In genomic region chr19:57373276-57373811, GRCm38 (mm10) we compare ENCODE assay signal across 29 mouse cellular contexts. TPM values are rescaled to one million over a fixed set of nuclear protein-coding genes. Genes with fewer than 3 reads are reported as not detected.
A peak's percentile ranks its signal among the peaks of the same experiment; 100 is the strongest.
DNase-seq lines count a peak whose midpoint lies in the region; ATAC-seq and TF ChIP-seq lines count a peak whose summit lies in the region.
"Had no signal": no experiment of that assay in that cellular context is flagged by ENCODE, and none has a peak within 500 bp of the region (broad histone marks: within the 10 kb centered on the region; RNA-seq: fewer than 3 reads in every experiment).

No protein-coding gene starts in this region.

- peak overlapping the region; percentile 37; the same call in 1 of the 2 replicates for H3K27ac ChIP-seq in layer of hippocampus, adult 2 months
- peak overlapping the region; percentile 57 for H3K27ac ChIP-seq in embryonic facial prominence, embryonic 13.5 days
- H3K27ac ChIP-seq: forebrain, embryonic 10.5 days; forebrain, embryonic 15.5 days; hindbrain, embryonic 13.5 days; liver, embryonic 12.5 days; stomach, embryonic 15.5 days had no signal

- no peak overlapping the region for H3K4me2 ChIP-seq in embryonic facial prominence, embryonic 13.5 days
- H3K4me2 ChIP-seq: forebrain, embryonic 15.5 days; heart, embryonic 11.5 days; hindbrain, embryonic 13.5 days; liver, embryonic 12.5 days; midbrain, embryonic 11.5 days; stomach, embryonic 15.5 days had no signal

- H3K4me1 ChIP-seq in embryonic facial prominence, embryonic 13.5 days = peaks cover 19% of the 10 kb centered on the region
- H3K4me1 ChIP-seq: forebrain, embryonic 10.5 days; forebrain, embryonic 15.5 days; hindbrain, embryonic 13.5 days; stomach, embryonic 15.5 days had no signal

- H3K4me3 ChIP-seq in layer of hippocampus, adult 2 months = no peak overlapping the region
- H3K4me3 ChIP-seq in embryonic facial prominence, embryonic 13.5 days = no peak overlapping the region
- H3K4me3 ChIP-seq: forebrain, embryonic 10.5 days; forebrain, embryonic 15.5 days; hindbrain, embryonic 13.5 days; liver, embryonic 12.5 days; stomach, embryonic 15.5 days had no signal

- no peak overlapping the region for H3K9ac ChIP-seq in embryonic facial prominence, embryonic 13.5 days
- H3K9ac ChIP-seq: forebrain, embryonic 15.5 days; hindbrain, embryonic 13.5 days; liver, embryonic 12.5 days; liver, postnatal 0 days; stomach, embryonic 15.5 days had no signal

- 0 out of 2 replicates have a peak, but pooled peaks have one; percentile 60 for ATAC-seq in embryonic facial prominence, embryonic 13.5 days (ENCODE audit: insufficient number of reproducible peaks, insufficient read depth, low FRiP score, low TSS enrichment, low read depth)
- ATAC-seq: forebrain, embryonic 15.5 days; intestine, embryonic 16.5 days; liver, embryonic 12.5 days; liver, postnatal 0 days; midbrain, embryonic 16.5 days had no signal

- peaks cover 91% of the 10 kb centered on the region for H3K36me3 ChIP-seq in embryonic facial prominence, embryonic 13.5 days

- H3K9me3 ChIP-seq in embryonic facial prominence, embryonic 13.5 days = no peaks in the 10 kb centered on the region
- H3K9me3 ChIP-seq: forebrain, embryonic 10.5 days; forebrain, embryonic 15.5 days; hindbrain, embryonic 13.5 days; liver, embryonic 12.5 days; stomach, embryonic 15.5 days had no signal

- TF ChIP-seq CTCF in layer of hippocampus, adult 2 months (conservative IDR thresholded peaks at IDR 0.05) = no peak

- no peaks in the 10 kb centered on the region for H3K27me3 ChIP-seq in embryonic facial prominence, embryonic 13.5 days
- H3K27me3 ChIP-seq: forebrain, embryonic 15.5 days; hindbrain, embryonic 13.5 days; liver, embryonic 12.5 days; stomach, embryonic 15.5 days had no signal

- peak in 1 of 2 experiments; percentile 38 for DNase-seq in layer of hippocampus, adult 2 months (ENCODE audit: low spot score in 2 of 2)
- DNase-seq in layer of hippocampus, postnatal 10 days (ENCODE audit: low spot score in 2 of 2) = no peak
- DNase-seq in right cerebral cortex, adult 2 months (ENCODE audit: low spot score in 2 of 2) = peak; percentile 32 to 33
- no peak for DNase-seq in right cerebral cortex, postnatal 10 days (ENCODE audit: low spot score in 2 of 2)
- DNase-seq in cerebellum, postnatal 25 days = no peak
- no peak for DNase-seq in c-Kit-positive CD71-positive TER-119-positive erythroid progenitor cells, embryonic 14.5 days (ENCODE audit: low spot score)
- DNase-seq: adrenal gland, adult 2 months; adrenal gland, postnatal 36 days; B cell, adult 2 months; cerebellum, adult 9-10 months; gastrocnemius, postnatal 36 days; heart, adult 18-20 months; heart, postnatal 4 days; kidney, adult 8-10 months; kidney, postnatal 10 days; liver, postnatal 0 days; lung, postnatal 36 days; thymus, adult 18-20 months; thymus, postnatal 25 days had no signal

- 23% methylated on average over 8 of the region's 8 CpGs for WGBS in embryonic facial prominence, embryonic 13.5 days

RNA-seq across cellular contexts. Expression of gene Fam160b1, which starts 12.9 kb away (rescaled TPM):
- total RNA-seq in layer of hippocampus, adult 2 months (2021) = 10 to 100 TPM; 21.2 to 22.7 TPM
- total RNA-seq in layer of hippocampus, postnatal 10 days (2021) = 10 to 100 TPM; 21.5 to 23.1 TPM
- 15.2 and 16.6 TPM in 2 replicates for polyA plus RNA-seq in embryonic facial prominence, embryonic 13.5 days (2015; fragmentation: Nextera tagmentation; extraction: Ambion mirVana)

RNA-seq across cellular contexts. Expression of gene Ablim1, which starts 58.6 kb away (rescaled TPM):
- 10 to 100 TPM; 85.1 to 86.0 TPM for total RNA-seq in layer of hippocampus, adult 2 months (2021)
- 10 to 100 TPM; 81.9 to 87.6 TPM for total RNA-seq in layer of hippocampus, postnatal 10 days (2021)
- polyA plus RNA-seq in embryonic facial prominence, embryonic 13.5 days (2015; fragmentation: Nextera tagmentation; extraction: Ambion mirVana) = 33.3 and 36.0 TPM in 2 replicates

Comparison
In these comparisons a context has a peak if more than half of its experiments do, and no peak if none do; other contexts are left out.
1. DNase-seq: peak in right cerebral cortex, adult 2 months (2 of 2); none in layer of hippocampus, postnatal 10 days (0 of 2), right cerebral cortex, postnatal 10 days (0 of 2), cerebellum, postnatal 25 days (0 of 2) and c-Kit-positive CD71-positive TER-119-positive erythroid progenitor cells, embryonic 14.5 days (single experiment).